Mouse (Mus musculus): ENCODE results near the gene Tinagl1. TPM values are rescaled to one million over a fixed set of nuclear protein-coding genes. Genes with fewer than 3 reads are reported as not detected.
A peak's percentile ranks its signal among the peaks of the same experiment; 100 is the strongest.

The Tinagl1 gene
- polyA plus RNA-seq, 1 experiment from 2014 or later = 8.2 TPM

DNA sequence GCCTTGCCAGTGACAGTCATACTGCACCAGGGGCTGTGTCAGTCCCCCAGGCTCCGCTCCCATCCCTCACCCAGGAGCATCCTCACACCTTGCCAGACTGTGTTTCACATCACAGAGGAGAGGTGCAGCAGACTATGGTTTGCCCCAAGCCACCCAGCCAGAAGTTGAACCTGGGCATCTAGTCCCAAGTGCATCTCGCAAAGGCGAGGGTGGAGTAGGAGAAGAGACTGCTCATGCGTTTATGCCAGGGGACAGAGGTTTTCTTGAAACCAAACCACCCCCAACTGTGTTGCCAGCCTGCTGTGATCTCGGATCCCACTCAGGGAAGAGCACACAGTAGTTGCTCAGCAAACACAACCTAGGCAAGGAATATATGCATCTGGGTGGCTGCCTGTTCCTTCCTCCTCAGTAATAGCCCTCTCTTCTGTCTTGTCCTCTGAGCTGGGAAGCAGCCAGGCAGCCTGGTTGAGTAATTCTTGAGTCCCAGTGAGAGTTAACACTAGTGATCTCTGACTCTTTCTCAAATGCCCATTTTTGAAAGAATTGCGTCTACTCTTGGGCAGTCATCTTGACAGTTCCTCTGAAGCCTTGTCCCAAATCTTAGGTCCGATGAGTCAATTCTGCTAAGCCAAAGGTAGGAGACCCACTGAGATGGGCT is 43.3 kb downstream of the Tinagl1 start:
- no peak for DNase-seq (ENCODE audit: low spot score)
- no peak overlapping the region for H3K4me3 ChIP-seq (ENCODE audit: low read depth, low read length)
- no peaks in the 10 kb centered on the region for H3K27me3 ChIP-seq (ENCODE audit: control insufficient read depth, insufficient read depth, low read length)
- no peak overlapping the region for H3K4me2 ChIP-seq (ENCODE audit: low read depth, low read length)
- ATAC-seq (replicated peaks; ENCODE audit: insufficient number of reproducible peaks, low FRiP score, low TSS enrichment, low read depth) = no peak
- H3K9ac ChIP-seq (replicated peaks; ENCODE audit: low read length) = no peak overlapping the region
- no peaks in the 10 kb centered on the region for H3K4me1 ChIP-seq (ENCODE audit: control insufficient read depth, insufficient read depth, low read length)
- no peak overlapping the region for H3K27ac ChIP-seq (replicated peaks; ENCODE audit: low read depth, low read length)
- H3K9me3 ChIP-seq (replicated peaks; ENCODE audit: control insufficient read depth, low read length) = no peaks in the 10 kb centered on the region
- WGBS = 85% methylated on average over 7 of the region's 7 CpGs
- no peaks in the 10 kb centered on the region for H3K36me3 ChIP-seq (replicated peaks; ENCODE audit: control insufficient read depth, insufficient read depth, low read depth, low read length)

DNA sequence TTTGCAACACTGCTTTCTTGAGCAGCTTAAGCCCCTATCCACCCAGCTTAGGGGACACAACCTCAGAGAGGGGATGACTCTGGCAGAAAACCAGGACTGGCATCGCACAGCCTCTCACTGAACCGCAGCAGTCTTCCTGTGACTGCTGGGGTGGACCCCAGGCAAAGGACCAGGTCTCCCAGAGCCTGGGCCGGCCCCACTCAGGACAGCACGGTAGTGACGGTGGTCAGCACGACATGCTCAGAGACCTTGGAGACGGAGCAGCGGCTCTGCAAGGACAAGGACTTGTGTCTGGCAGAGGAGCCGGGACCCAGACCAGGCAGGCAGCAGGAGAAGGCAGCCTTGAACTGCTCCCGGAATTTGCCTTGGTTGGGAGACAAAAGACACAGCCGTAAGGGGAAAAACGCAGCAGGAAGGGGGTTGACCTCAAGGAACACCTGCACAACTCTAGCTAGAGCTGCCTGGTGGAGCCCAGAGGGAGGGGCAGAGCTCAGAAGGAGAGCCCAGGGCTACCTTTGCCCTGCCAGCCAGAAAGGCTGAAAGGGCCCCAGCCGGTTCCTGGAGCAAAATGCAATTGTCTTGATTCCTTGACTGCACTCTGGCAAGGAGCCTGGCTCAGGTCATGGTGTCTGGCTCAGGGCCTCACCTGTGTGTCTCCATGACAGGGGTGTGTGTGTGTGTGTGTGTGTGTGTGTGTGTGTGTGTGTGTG is 44.1 kb downstream of the Tinagl1 start:
- no peaks in the 10 kb centered on the region for H3K36me3 ChIP-seq (replicated peaks; ENCODE audit: control insufficient read depth, insufficient read depth, low read depth, low read length)

DNA sequence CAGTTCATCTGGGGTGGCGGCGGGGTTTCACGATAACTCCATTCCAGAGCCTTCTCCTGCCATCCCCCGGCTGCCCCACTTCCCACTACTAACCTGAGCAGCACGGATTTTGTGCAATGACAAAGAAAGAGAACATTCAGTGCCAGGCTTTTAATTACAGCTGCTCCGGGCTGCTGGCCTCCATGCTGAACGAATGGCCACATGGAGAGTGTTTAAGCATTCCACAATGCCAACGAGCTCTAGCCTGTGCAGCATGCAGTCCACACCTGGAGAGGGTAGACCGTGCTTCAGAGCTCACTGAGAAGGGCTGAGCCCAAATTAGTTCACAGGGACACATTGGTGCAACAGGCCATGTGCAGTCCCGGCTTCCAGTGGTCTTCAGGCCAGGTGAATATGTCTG is 44.8 kb downstream of the Tinagl1 start:
- 79% methylated on average over 10 of the region's 10 CpGs for WGBS
- Histone ChIP-seq H3K27ac (replicated peaks; ENCODE audit: low read depth, low read length) (no peak overlapping the region), H3K4me2 (ENCODE audit: low read depth, low read length) (no peak overlapping the region), H3K4me3 (ENCODE audit: low read depth, low read length) (no peak overlapping the region), H3K4me1 (ENCODE audit: control insufficient read depth, insufficient read depth, low read length) (no peaks in the 10 kb centered on the region), H3K36me3 (replicated peaks; ENCODE audit: control insufficient read depth, insufficient read depth, low read depth, low read length) (no peaks in the 10 kb centered on the region; the same call in 1 of the 2 replicates), H3K9ac (replicated peaks; ENCODE audit: low read length) (no peak overlapping the region), H3K27me3 (ENCODE audit: control insufficient read depth, insufficient read depth, low read length) (no peaks in the 10 kb centered on the region), H3K9me3 (replicated peaks; ENCODE audit: control insufficient read depth, low read length) (no peaks in the 10 kb centered on the region)
- DNase-seq (ENCODE audit: low spot score) = no peak
- no peak for ATAC-seq (replicated peaks; ENCODE audit: insufficient number of reproducible peaks, low FRiP score, low TSS enrichment, low read depth)

More for the DNA sequence above, 44.1 kb downstream of the Tinagl1 start:
- ATAC-seq (replicated peaks; ENCODE audit: insufficient number of reproducible peaks, low FRiP score, low TSS enrichment, low read depth) = no peak
- Histone ChIP-seq H3K27me3 (ENCODE audit: control insufficient read depth, insufficient read depth, low read length) (no peaks in the 10 kb centered on the region), H3K4me1 (ENCODE audit: control insufficient read depth, insufficient read depth, low read length) (no peaks in the 10 kb centered on the region), H3K4me2 (ENCODE audit: low read depth, low read length) (no peak overlapping the region), H3K9me3 (replicated peaks; ENCODE audit: control insufficient read depth, low read length) (no peaks in the 10 kb centered on the region), H3K27ac (replicated peaks; ENCODE audit: low read depth, low read length) (no peak overlapping the region), H3K9ac (replicated peaks; ENCODE audit: low read length) (no peak overlapping the region), H3K4me3 (ENCODE audit: low read depth, low read length) (no peak overlapping the region)
- WGBS = 56% methylated on average over 13 of the region's 13 CpGs
- no peak for DNase-seq (ENCODE audit: low spot score)

DNA sequence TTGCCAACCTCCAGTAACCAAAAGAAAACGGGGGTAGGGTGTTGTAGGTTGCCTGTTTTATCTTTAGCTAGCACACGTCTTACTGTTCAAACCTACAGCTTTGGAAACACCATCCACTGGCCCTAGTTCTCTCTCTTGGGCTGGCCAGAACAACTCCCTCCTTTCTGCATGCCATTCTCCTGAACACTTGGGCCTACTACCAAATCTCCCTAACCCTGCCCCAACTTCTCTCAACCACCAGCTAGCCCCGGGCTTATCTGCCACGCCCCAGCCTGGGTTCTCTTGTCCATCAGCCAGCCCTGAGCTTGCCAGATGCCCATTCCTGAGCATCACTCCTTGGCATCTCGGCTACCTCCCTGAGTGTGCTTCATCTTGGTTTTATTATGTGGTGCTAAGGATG is 46.0 kb downstream of the Tinagl1 start:
- DNase-seq (ENCODE audit: low spot score) = no peak

DNA sequence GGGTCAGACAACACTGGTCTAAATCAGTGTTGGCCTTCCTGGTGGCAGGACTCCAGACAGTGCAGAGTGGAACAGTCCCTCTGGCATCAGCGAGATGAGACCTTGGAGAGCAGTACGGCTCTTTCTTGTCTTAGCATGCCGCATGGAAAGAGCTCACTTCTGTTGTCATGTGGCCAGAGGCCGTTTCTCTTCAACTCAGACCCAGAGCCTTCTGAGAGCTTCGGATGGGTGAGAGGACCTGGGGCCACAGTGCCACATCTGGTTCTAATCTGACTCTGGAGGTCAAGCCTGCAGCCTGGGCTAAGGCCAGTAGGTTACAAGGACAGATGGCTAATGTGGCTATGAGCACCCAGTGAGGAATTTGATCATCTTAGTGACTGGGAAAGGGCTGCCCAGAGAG is 49.0 kb downstream of the Tinagl1 start:
- no peak overlapping the region for H3K4me2 ChIP-seq (ENCODE audit: low read depth, low read length)
- no peak overlapping the region for H3K9ac ChIP-seq (replicated peaks; ENCODE audit: low read length)
- H3K27ac ChIP-seq (replicated peaks; ENCODE audit: low read depth, low read length) = no peak overlapping the region
- WGBS = 22% methylated on average over 5 of the region's 5 CpGs
- H3K4me1 ChIP-seq (ENCODE audit: control insufficient read depth, insufficient read depth, low read length) = no peaks in the 10 kb centered on the region
- H3K9me3 ChIP-seq (replicated peaks; ENCODE audit: control insufficient read depth, low read length) = no peaks in the 10 kb centered on the region
- H3K36me3 ChIP-seq (replicated peaks; ENCODE audit: control insufficient read depth, insufficient read depth, low read depth, low read length) = no peaks in the 10 kb centered on the region; the same call in none of the 2 replicates
- no peak overlapping the region for H3K4me3 ChIP-seq (ENCODE audit: low read depth, low read length)
- no peak for DNase-seq (ENCODE audit: low spot score)
- H3K27me3 ChIP-seq (ENCODE audit: control insufficient read depth, insufficient read depth, low read length) = no peaks in the 10 kb centered on the region
- ATAC-seq (replicated peaks; ENCODE audit: insufficient number of reproducible peaks, low FRiP score, low TSS enrichment, low read depth) = no peak

More for the DNA sequence above, 46.0 kb downstream of the Tinagl1 start:
- H3K36me3 ChIP-seq (replicated peaks; ENCODE audit: control insufficient read depth, insufficient read depth, low read depth, low read length) = no peaks in the 10 kb centered on the region; the same call in none of the 2 replicates
- H3K9me3 ChIP-seq (replicated peaks; ENCODE audit: control insufficient read depth, low read length) = no peaks in the 10 kb centered on the region
- H3K4me1 ChIP-seq (ENCODE audit: control insufficient read depth, insufficient read depth, low read length) = no peaks in the 10 kb centered on the region
- H3K9ac ChIP-seq (replicated peaks; ENCODE audit: low read length) = no peak overlapping the region
- H3K4me2 ChIP-seq (ENCODE audit: low read depth, low read length) = no peak overlapping the region
- ATAC-seq (replicated peaks; ENCODE audit: insufficient number of reproducible peaks, low FRiP score, low TSS enrichment, low read depth) = no peak
- H3K27me3 ChIP-seq (ENCODE audit: control insufficient read depth, insufficient read depth, low read length) = no peaks in the 10 kb centered on the region
- WGBS = 82% methylated on average over 5 of the region's 5 CpGs
- H3K27ac ChIP-seq (replicated peaks; ENCODE audit: low read depth, low read length) = no peak overlapping the region
- H3K4me3 ChIP-seq (ENCODE audit: low read depth, low read length) = no peak overlapping the region

DNA sequence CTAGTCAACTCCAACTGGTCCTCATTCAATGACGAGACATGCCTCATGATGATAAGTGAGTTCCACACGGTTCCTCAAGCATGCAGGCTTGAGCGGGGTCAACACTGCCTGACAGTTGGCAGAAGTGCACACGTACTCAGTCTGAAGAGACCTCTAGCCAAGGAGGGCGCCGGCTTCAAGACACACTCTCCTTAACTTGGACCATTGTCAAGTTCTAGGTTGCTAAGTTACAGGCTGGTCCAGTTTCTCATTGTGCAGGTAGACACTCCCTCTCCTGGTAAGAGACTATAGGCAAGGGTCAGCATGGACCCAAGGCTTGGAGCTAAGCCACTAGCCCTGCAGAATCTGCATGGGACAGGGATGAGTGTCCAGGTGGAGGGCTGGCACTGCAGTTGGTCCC is 49.8 kb downstream of the Tinagl1 start:
- H3K4me3 ChIP-seq (ENCODE audit: low read depth, low read length) = no peak overlapping the region
- 96% methylated on average over 6 of the region's 6 CpGs for WGBS
- H3K36me3 ChIP-seq (replicated peaks; ENCODE audit: control insufficient read depth, insufficient read depth, low read depth, low read length) = no peaks in the 10 kb centered on the region; the same call in none of the 2 replicates
- ATAC-seq (replicated peaks; ENCODE audit: insufficient number of reproducible peaks, low FRiP score, low TSS enrichment, low read depth) = no peak
- H3K27me3 ChIP-seq (ENCODE audit: control insufficient read depth, insufficient read depth, low read length) = no peaks in the 10 kb centered on the region
- H3K27ac ChIP-seq (replicated peaks; ENCODE audit: low read depth, low read length) = no peak overlapping the region
- no peak for DNase-seq (ENCODE audit: low spot score)
- H3K4me2 ChIP-seq (ENCODE audit: low read depth, low read length) = no peak overlapping the region
- no peak overlapping the region for H3K9ac ChIP-seq (replicated peaks; ENCODE audit: low read length)
- H3K4me1 ChIP-seq (ENCODE audit: control insufficient read depth, insufficient read depth, low read length) = no peaks in the 10 kb centered on the region
- H3K9me3 ChIP-seq (replicated peaks; ENCODE audit: control insufficient read depth, low read length) = no peaks in the 10 kb centered on the region

DNA sequence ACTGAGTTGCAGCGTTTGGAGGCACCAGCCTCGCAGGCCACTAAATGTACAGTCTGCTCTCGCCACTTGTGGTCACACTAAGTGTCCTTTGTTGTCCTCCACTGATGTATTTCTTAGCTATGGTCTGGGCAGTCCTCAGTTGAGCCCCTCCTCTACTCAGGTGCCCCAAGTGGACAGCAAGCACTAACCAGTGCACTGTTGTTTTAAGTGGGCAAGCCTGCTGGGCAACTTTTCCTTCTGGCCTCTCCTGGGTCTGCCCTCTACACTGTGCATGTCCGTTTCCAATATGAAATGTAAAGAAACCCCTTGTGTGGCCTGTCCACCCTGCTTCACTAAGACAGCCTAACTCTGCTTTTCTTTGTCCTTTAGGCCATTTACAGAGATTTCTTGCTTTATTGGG is 50.8 kb downstream of the Tinagl1 start:
- Histone ChIP-seq H3K4me1 (ENCODE audit: control insufficient read depth, insufficient read depth, low read length) (no peaks in the 10 kb centered on the region), H3K9ac (replicated peaks; ENCODE audit: low read length) (no peak overlapping the region), H3K4me3 (ENCODE audit: low read depth, low read length) (no peak overlapping the region), H3K9me3 (replicated peaks; ENCODE audit: control insufficient read depth, low read length) (no peaks in the 10 kb centered on the region), H3K4me2 (ENCODE audit: low read depth, low read length) (no peak overlapping the region), H3K27me3 (ENCODE audit: control insufficient read depth, insufficient read depth, low read length) (no peaks in the 10 kb centered on the region), H3K36me3 (replicated peaks; ENCODE audit: control insufficient read depth, insufficient read depth, low read depth, low read length) (no peaks in the 10 kb centered on the region; the same call in none of the 2 replicates), H3K27ac (replicated peaks; ENCODE audit: low read depth, low read length) (no peak overlapping the region)
- ATAC-seq (replicated peaks; ENCODE audit: insufficient number of reproducible peaks, low FRiP score, low TSS enrichment, low read depth) (no peak), DNase-seq (ENCODE audit: low spot score) (no peak)
- WGBS = 90% methylated on average over 4 of the region's 4 CpGs

DNA sequence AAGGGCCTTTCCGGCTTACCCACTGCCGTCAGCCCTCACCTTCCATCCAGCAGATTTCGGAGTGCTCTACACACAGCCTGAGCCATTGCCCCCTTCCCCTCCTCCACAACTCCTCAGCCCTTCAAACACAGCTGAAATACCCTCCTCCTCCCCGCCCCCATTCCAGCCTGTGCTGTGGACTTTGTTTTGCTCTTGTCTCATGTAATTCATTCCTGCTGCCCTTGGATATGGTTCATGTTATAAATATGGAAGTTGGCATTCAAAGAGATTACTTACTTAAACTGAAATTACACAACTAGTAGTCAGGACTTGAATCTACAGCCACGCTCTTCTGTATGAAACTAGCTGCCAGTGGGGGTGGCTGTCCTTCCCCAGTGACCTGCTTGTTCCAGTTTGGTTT is 51.9 kb downstream of the Tinagl1 start:
- 67% methylated on average over 5 of the region's 5 CpGs for WGBS
- no peaks in the 10 kb centered on the region; the same call in none of the 2 replicates for H3K36me3 ChIP-seq (replicated peaks; ENCODE audit: control insufficient read depth, insufficient read depth, low read depth, low read length)
- DNase-seq (ENCODE audit: low spot score) (peak; percentile 22), ATAC-seq (replicated peaks; ENCODE audit: insufficient number of reproducible peaks, low FRiP score, low TSS enrichment, low read depth) (no peak)
- H3K27me3 ChIP-seq (ENCODE audit: control insufficient read depth, insufficient read depth, low read length) = no peaks in the 10 kb centered on the region
- no peak overlapping the region for H3K4me3 ChIP-seq (ENCODE audit: low read depth, low read length)
- no peaks in the 10 kb centered on the region for H3K9me3 ChIP-seq (replicated peaks; ENCODE audit: control insufficient read depth, low read length)
- no peak overlapping the region for H3K9ac ChIP-seq (replicated peaks; ENCODE audit: low read length)
- no peak overlapping the region for H3K4me2 ChIP-seq (ENCODE audit: low read depth, low read length)
- no peak overlapping the region for H3K27ac ChIP-seq (replicated peaks; ENCODE audit: low read depth, low read length)
- H3K4me1 ChIP-seq (ENCODE audit: control insufficient read depth, insufficient read depth, low read length) = no peaks in the 10 kb centered on the region

All from embryonic facial prominence, embryonic 11.5 days (tissue).